Mouse (Mus musculus) CH12.LX (cell line): ENCODE results near the gene Eva1b.

ENCODE experiments used
- CHD2 ChIP-seq: IDR thresholded peaks from 2 replicates; pipeline ENCODE4 v1.6.1; 2011; ENCODE audit warnings: low read length, improper control_type of control experiment
- CTCF ChIP-seq, 2 experiments: IDR thresholded peaks in 1 of 2; conservative IDR thresholded peaks in 1 of 2; 2 replicates each; pipeline ENCODE4 v1.5.1; 2011 to 2012; ENCODE audit warnings: low read depth in 2 of 2, low read length in 2 of 2, improper control_type of control experiment in 1 of 2, inconsistent platforms in 1 of 2, mild to moderate bottlenecking in 1 of 2, moderate library complexity in 1 of 2
- GABPA ChIP-seq: IDR thresholded peaks from 2 replicates; pipeline ENCODE4 v1.6.1; 2012; ENCODE audit warnings: low read depth, low read length, improper control_type of control experiment, inconsistent platforms; ENCODE audit not compliant: insufficient replicate concordance
- MAFK ChIP-seq: IDR thresholded peaks from 2 replicates; pipeline ENCODE4 v1.6.1; 2011; ENCODE audit warnings: low read length, improper control_type of control experiment; ENCODE audit not compliant: insufficient replicate concordance
- MXI1 ChIP-seq: IDR thresholded peaks from 2 replicates; pipeline ENCODE4 v1.6.1; 2011; ENCODE audit warnings: mild to moderate bottlenecking, low read depth, low read length, improper control_type of control experiment
- MYC ChIP-seq: IDR thresholded peaks from 2 replicates; pipeline ENCODE4 v1.6.1; 2011; ENCODE audit warnings: low read depth, mild to moderate bottlenecking, improper control_type of control experiment, low read length
- POLR2A ChIP-seq: IDR thresholded peaks from 2 replicates; pipeline ENCODE4 v1.6.1; 2011; ENCODE audit warnings: low read depth, mild to moderate bottlenecking, improper control_type of control experiment, low read length
- RCOR1 ChIP-seq: conservative IDR thresholded peaks from 2 replicates; pipeline ENCODE4 v1.6.1; 2012; ENCODE audit warnings: low read depth, mild to moderate bottlenecking, inconsistent platforms, low read length, improper control_type of control experiment
- USF2 ChIP-seq: conservative IDR thresholded peaks from 2 replicates; pipeline ENCODE4 v1.6.1; 2011; ENCODE audit warnings: low read depth, low read length, improper control_type of control experiment

DNA sequence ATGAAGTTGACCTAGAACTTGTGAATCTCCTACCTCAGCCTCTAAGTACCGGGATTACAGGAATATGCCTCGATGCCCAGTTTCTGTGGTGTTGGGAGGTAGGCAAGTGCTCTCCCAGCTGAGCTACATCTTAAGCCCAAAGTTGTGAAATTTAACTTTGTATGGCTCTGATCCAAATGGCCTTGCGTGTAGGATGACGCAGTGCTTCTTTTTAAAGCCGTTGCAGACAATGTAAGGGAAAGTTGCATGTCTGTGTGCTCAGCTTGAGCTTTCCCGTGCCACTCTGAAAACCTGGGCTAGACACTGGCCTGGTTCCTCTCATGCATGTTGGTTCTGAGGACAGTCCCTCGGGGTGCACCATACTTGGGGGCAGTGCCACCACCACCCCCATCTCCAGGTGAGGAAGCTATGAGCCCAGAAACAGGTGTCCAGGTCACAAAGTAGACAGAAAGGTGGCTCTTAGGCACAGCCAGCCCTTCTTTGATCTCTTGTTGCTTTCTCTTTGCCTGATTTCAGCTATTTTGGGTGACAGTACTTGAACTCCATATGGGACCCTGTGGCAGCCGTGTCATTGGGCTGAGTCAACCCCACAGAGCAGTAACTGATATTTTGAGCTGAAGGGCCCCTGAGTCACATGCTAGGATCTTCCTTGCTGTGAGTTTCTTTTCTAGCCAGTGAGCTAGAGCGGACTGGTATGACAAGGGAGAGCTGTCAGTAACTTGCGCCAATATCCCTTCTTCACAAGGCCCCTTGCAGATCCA lies 37.8 kb upstream of the Eva1b start:
- no peak for TF ChIP-seq CTCF (conservative IDR thresholded peaks at IDR 0.05 in 1 of 2, IDR thresholded peaks at IDR 0.05 in 1 of 2; ENCODE audit: low read depth in 2 of 2, low read length in 2 of 2)
- TF ChIP-seq POLR2A, result no peak
- no peak for TF ChIP-seq USF2
- no peak for TF ChIP-seq CHD2
- TF ChIP-seq MAFK, result no peak
- no peak for TF ChIP-seq MXI1
- TF ChIP-seq GABPA, result no peak
- no peak for TF ChIP-seq RCOR1
- TF ChIP-seq MYC, result no peak
